Comparison of ENCODE assay signal across 17 mouse cellular contexts in genomic region chr15:21519355-21519869, GRCm38 (mm10).
A peak's percentile ranks its signal among the peaks of the same experiment; 100 is the strongest.
DNase-seq lines count a peak whose midpoint lies in the region; ATAC-seq and TF ChIP-seq lines count a peak whose summit lies in the region.
"Had no signal": no experiment of that assay in that cellular context is flagged by ENCODE, and none has a peak within 500 bp of the region (broad histone marks: within the 10 kb centered on the region; RNA-seq: fewer than 3 reads in every experiment).

No protein-coding gene starts in this region.

- H3K4me1 ChIP-seq in hindbrain, embryonic 14.5 days (replicated peaks; ENCODE audit: control insufficient read depth, insufficient read depth, low read length), result no peaks in the 10 kb centered on the region
- H3K4me1 ChIP-seq in hindbrain, embryonic 10.5 days (replicated peaks), result no peaks in the 10 kb centered on the region
- no peaks in the 10 kb centered on the region for H3K4me1 ChIP-seq in midbrain, embryonic 12.5 days
- no peaks in the 10 kb centered on the region for H3K4me1 ChIP-seq in midbrain, embryonic 10.5 days
- H3K4me1 ChIP-seq in stomach, postnatal 0 days (replicated peaks; ENCODE audit: control insufficient read depth, insufficient read depth), result no peaks in the 10 kb centered on the region
- H3K4me1 ChIP-seq: limb, embryonic 15.5 days had no signal

- TF ChIP-seq EP300 in stomach, postnatal 0 days (optimal IDR thresholded peaks at IDR 0.05), result no peak

- H3K27me3 ChIP-seq in hindbrain, embryonic 14.5 days (ENCODE audit: control insufficient read depth, insufficient read depth, low read length), result no peaks in the 10 kb centered on the region
- H3K27me3 ChIP-seq in hindbrain, embryonic 10.5 days (ENCODE audit: insufficient read depth, poor library complexity, severe bottlenecking), result no peaks in the 10 kb centered on the region
- no peaks in the 10 kb centered on the region for H3K27me3 ChIP-seq in midbrain, embryonic 12.5 days
- H3K27me3 ChIP-seq in midbrain, embryonic 10.5 days (ENCODE audit: low read depth, poor library complexity, severe bottlenecking), result no peaks in the 10 kb centered on the region
- H3K27me3 ChIP-seq in stomach, postnatal 0 days (ENCODE audit: control insufficient read depth, insufficient read depth, low read length), result no peaks in the 10 kb centered on the region
- H3K27me3 ChIP-seq: limb, embryonic 15.5 days had no signal

- no peaks in the 10 kb centered on the region for H3K36me3 ChIP-seq in hindbrain, embryonic 14.5 days (replicated peaks; ENCODE audit: control insufficient read depth, insufficient read depth)
- no peaks in the 10 kb centered on the region for H3K36me3 ChIP-seq in hindbrain, embryonic 10.5 days
- H3K36me3 ChIP-seq in midbrain, embryonic 12.5 days, result no peaks in the 10 kb centered on the region
- H3K36me3 ChIP-seq in midbrain, embryonic 10.5 days, result no peaks in the 10 kb centered on the region
- H3K36me3 ChIP-seq in stomach, postnatal 0 days (ENCODE audit: control insufficient read depth, insufficient read depth, low read length), result no peaks in the 10 kb centered on the region
- H3K36me3 ChIP-seq: G1E; limb, embryonic 15.5 days had no signal

- no peak for ATAC-seq in hindbrain, embryonic 14.5 days (ENCODE audit: low FRiP score)
- ATAC-seq in midbrain, embryonic 12.5 days (ENCODE audit: low FRiP score, low read depth), result peak; percentile 56; the same call in 1 of the 2 replicates
- ATAC-seq in stomach, postnatal 0 days (ENCODE audit: low FRiP score, low TSS enrichment), result no peak

- no peaks in the 10 kb centered on the region for H3K9me3 ChIP-seq in hindbrain, embryonic 14.5 days (ENCODE audit: control insufficient read depth, low read length)
- H3K9me3 ChIP-seq in hindbrain, embryonic 10.5 days, result no peaks in the 10 kb centered on the region
- no peaks in the 10 kb centered on the region for H3K9me3 ChIP-seq in midbrain, embryonic 12.5 days
- no peaks in the 10 kb centered on the region for H3K9me3 ChIP-seq in midbrain, embryonic 10.5 days (replicated peaks)
- no peaks in the 10 kb centered on the region for H3K9me3 ChIP-seq in stomach, postnatal 0 days (ENCODE audit: control insufficient read depth, low read length)
- H3K9me3 ChIP-seq: G1E; limb, embryonic 15.5 days had no signal

- no peak overlapping the region for H3K4me2 ChIP-seq in hindbrain, embryonic 14.5 days (replicated peaks)
- H3K4me2 ChIP-seq in midbrain, embryonic 12.5 days (replicated peaks), result no peak overlapping the region
- no peak overlapping the region for H3K4me2 ChIP-seq in stomach, postnatal 0 days (replicated peaks; ENCODE audit: low read depth)
- H3K4me2 ChIP-seq: limb, embryonic 15.5 days had no signal

- no peak overlapping the region for H3K4me3 ChIP-seq in hindbrain, embryonic 14.5 days (replicated peaks; ENCODE audit: low read length)
- no peak overlapping the region for H3K4me3 ChIP-seq in hindbrain, embryonic 10.5 days
- no peak overlapping the region for H3K4me3 ChIP-seq in midbrain, embryonic 12.5 days
- no peak overlapping the region for H3K4me3 ChIP-seq in midbrain, embryonic 10.5 days
- H3K4me3 ChIP-seq in stomach, postnatal 0 days (ENCODE audit: low read depth, low read length), result no peak overlapping the region
- H3K4me3 ChIP-seq: erythroblast, embryonic 14.5 days; limb, embryonic 15.5 days had no signal

- TF ChIP-seq CTCF in stomach, postnatal 0 days (IDR thresholded peaks at IDR 0.05; ENCODE audit: low read depth), result peak; percentile 49

- no peak overlapping the region for H3K27ac ChIP-seq in hindbrain, embryonic 14.5 days
- no peak overlapping the region for H3K27ac ChIP-seq in hindbrain, embryonic 10.5 days
- H3K27ac ChIP-seq in midbrain, embryonic 12.5 days (replicated peaks), result no peak overlapping the region
- no peak overlapping the region for H3K27ac ChIP-seq in midbrain, embryonic 10.5 days (replicated peaks)
- H3K27ac ChIP-seq in stomach, postnatal 0 days (replicated peaks), result no peak overlapping the region
- H3K27ac ChIP-seq: limb, embryonic 15.5 days had no signal

- H3K9ac ChIP-seq in hindbrain, embryonic 14.5 days, result no peak overlapping the region
- H3K9ac ChIP-seq in midbrain, embryonic 12.5 days (replicated peaks), result no peak overlapping the region
- no peak overlapping the region for H3K9ac ChIP-seq in stomach, postnatal 0 days (ENCODE audit: low read length)
- H3K9ac ChIP-seq: limb, embryonic 15.5 days had no signal

- peak; percentile 7 for DNase-seq in embryo, embryonic 11 days
- DNase-seq in embryo, embryonic 9.5 days (ENCODE audit: extremely low spot score), result no peak
- DNase-seq in hindbrain, embryonic 14.5 days (ENCODE audit: low spot score), result peak; percentile 78
- DNase-seq in hindbrain, embryonic 10.5 days (ENCODE audit: low spot score), result no peak
- DNase-seq in midbrain, embryonic 10.5 days (ENCODE audit: low spot score), result no peak
- DNase-seq in stomach, postnatal 0 days (ENCODE audit: low spot score), result no peak
- DNase-seq in adrenal gland, postnatal 14 days, result no peak
- DNase-seq: cerebellum, adult 11-12 months; heart, postnatal 36 days; kidney, adult 11 months; kidney, postnatal 36 days; lung, adult 2 months; thymus, postnatal 14 days had no signal

Comparison
In these comparisons a context has a peak if more than half of its experiments do, and no peak if none do; other contexts are left out.
1. DNase-seq: peak in embryo, embryonic 11 days (single experiment) and hindbrain, embryonic 14.5 days (single experiment); none in embryo, embryonic 9.5 days (single experiment), hindbrain, embryonic 10.5 days (single experiment), midbrain, embryonic 10.5 days (single experiment), stomach, postnatal 0 days (single experiment) and adrenal gland, postnatal 14 days (single experiment).